Mouse (Mus musculus) heart, adult 8-10 months (tissue): ENCODE data around the gene 4921511M17Rik. TPM values are rescaled to one million over a fixed set of nuclear protein-coding genes. Genes with fewer than 3 reads are reported as not detected.
"Not testable (repeated sequence)": the region's sequence is repeated elsewhere in the genome, so short reads cannot be mapped to it uniquely, and the experiment has no call there.

Experiments
- DNase-seq: peaks from one replicate; pipeline ENCODE4 v3.0.0; 2022; ENCODE audit warnings: low spot score
- total RNA-seq, 4 experiments: library from RNA; stranded (reverse); gene quantifications; 2 replicates each; pipeline ENCODE4 v1.2.4; 2022

The 4921511M17Rik gene
- total RNA-seq: not detected

DNA sequence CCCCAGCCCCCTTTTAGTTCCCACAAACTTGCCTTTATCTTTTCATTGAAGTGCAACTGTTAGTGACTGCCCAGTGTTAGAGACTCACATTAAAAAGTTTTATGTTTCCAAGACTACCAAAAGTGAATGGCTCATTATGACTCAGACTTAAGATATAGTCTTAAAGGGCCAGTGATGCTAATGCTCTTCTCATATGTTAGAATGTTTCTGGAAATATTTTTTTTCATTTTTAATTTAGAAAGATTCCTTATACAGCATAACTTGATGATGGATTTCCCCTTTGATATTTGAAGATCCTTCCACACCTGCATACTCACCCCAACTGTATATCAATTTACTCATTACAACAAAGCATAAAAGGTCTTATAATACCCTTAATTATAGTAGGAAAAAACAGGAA lies at the start of gene 4921511M17Rik:
Gene 4921511M17Rik, minus strand, starts transcription at position 101 of the 400 bp plus-strand sequence.
- not testable (repeated sequence) for DNase-seq

GRCm38 (mm10) chrX:154054939-154055338 lies 21.3 kb upstream of the 4921511M17Rik start, which contains the start of gene Gm10057:
Gm10057 (minus strand) TSS chrX:154055039.
- DNase-seq: not testable (repeated sequence)

DNA sequence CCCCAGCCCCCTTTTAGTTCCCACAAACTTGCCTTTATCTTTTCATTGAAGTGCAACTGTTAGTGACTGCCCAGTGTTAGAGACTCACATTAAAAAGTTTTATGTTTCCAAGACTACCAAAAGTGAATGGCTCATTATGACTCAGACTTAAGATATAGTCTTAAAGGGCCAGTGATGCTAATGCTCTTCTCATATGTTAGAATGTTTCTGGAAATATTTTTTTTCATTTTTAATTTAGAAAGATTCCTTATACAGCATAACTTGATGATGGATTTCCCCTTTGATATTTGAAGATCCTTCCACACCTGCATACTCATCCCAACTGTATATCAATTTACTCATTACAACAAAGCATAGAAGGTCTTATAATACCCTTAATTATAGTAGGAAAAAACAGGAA lies 21.1 kb downstream of the 4921511M17Rik start, which contains the start of gene Samt1:
Gene Samt1, minus strand, starts transcription at position 101 of the 400 bp plus-strand sequence.
- not testable (repeated sequence) for DNase-seq

DNA sequence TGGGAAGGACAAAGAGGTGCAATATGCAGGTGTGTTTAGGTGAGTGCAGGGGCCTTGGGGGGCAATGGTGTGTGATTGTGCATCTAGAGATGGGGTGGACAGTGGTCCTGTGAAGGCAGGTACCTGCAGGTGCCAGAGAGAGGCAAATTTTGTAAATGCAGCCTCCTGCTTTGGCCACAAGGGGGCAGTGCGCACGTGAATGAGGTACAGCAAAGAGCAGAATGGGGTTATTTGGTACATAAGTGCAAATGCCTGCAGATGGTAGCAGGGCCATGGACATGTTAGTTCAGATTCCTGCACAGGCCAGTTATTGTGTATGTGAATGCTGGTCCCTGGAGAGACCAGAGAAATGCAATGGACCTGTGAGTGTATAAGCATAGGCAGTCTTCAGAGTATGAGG lies 56.7 kb downstream of the 4921511M17Rik start:
- DNase-seq: not testable (repeated sequence)

- DNase-seq: not testable (repeated sequence)
These were observed 57.2 kb downstream of the 4921511M17Rik start for GRCm38 (mm10) chrX:153976467-153976866.

- DNase-seq: no peak
These were observed 59.2 kb downstream of the 4921511M17Rik start for GRCm38 (mm10) chrX:153974450-153974849.

Other genes with a start within 250 kb of the 4921511M17Rik start
- gene Spin2c, start 201.6 kb downstream of the 4921511M17Rik start, total RNA-seq: not detected
- gene Samt1, start 21.2 kb downstream of the 4921511M17Rik start, total RNA-seq: not detected
- gene Gm10057, start 21.2 kb upstream of the 4921511M17Rik start, total RNA-seq: not detected
- gene Gm15140, start 86.9 kb upstream of the 4921511M17Rik start, total RNA-seq: not detected